Comparison of ENCODE assay signal across 14 mouse cellular contexts in the genomic region with DNA sequence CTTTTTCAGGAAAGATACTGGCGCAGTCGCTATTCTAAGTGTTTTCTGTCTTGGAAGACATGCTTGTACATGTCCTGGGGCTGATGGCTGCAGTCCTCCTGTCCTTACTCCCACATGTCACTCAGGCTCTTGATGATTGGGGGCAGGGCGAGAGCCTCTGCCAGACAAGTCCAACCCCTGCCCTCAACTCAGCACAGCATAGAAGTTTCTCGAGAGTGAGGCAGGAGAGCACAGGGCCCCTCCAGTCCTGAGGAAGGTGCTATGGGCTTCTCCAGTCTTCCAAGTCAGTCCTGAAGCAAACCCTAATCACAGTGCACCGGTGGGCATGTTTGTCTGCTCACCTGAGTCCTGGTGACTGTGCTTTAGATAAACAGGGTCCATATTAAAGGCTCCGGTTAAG. TPM values are rescaled to one million over a fixed set of nuclear protein-coding genes. Genes with fewer than 3 reads are reported as not detected.
DNase-seq lines count a peak whose midpoint lies in the region; ATAC-seq lines count a peak whose summit lies in the region.
"Had no signal": no experiment of that assay in that cellular context is flagged by ENCODE, and none has a peak within 500 bp of the region (broad histone marks: within the 10 kb centered on the region; RNA-seq: fewer than 3 reads in every experiment).

No protein-coding gene starts in this region.

- 20% methylated on average over 6 of the region's 6 CpGs for WGBS in heart, embryonic 15.5 days
- WGBS in midbrain, embryonic 11.5 days = 21% methylated on average over 6 of the region's 6 CpGs
- 27% methylated on average over 6 of the region's 6 CpGs for WGBS in midbrain, embryonic 14.5 days
- 25% methylated on average over 6 of the region's 6 CpGs for WGBS in hindbrain, embryonic 13.5 days
- 29% methylated on average over 6 of the region's 6 CpGs for WGBS in stomach, embryonic 16.5 days

- H3K27me3 ChIP-seq in heart, embryonic 15.5 days = no peaks in the 10 kb centered on the region
- H3K27me3 ChIP-seq in midbrain, embryonic 11.5 days (ENCODE audit: control insufficient read depth, insufficient read depth, low read length) = no peaks in the 10 kb centered on the region
- no peaks in the 10 kb centered on the region for H3K27me3 ChIP-seq in midbrain, embryonic 14.5 days (ENCODE audit: control insufficient read depth, insufficient read depth, low read length)
- H3K27me3 ChIP-seq in hindbrain, embryonic 13.5 days = no peaks in the 10 kb centered on the region
- no peaks in the 10 kb centered on the region for H3K27me3 ChIP-seq in stomach, embryonic 16.5 days (ENCODE audit: control insufficient read depth, insufficient read depth, low read length)

- no peak overlapping the region for H3K4me3 ChIP-seq in heart, embryonic 15.5 days
- no peak overlapping the region for H3K4me3 ChIP-seq in midbrain, embryonic 11.5 days (ENCODE audit: low read depth, low read length)
- H3K4me3 ChIP-seq in midbrain, embryonic 14.5 days (replicated peaks; ENCODE audit: low read depth, low read length) = no peak overlapping the region
- H3K4me3 ChIP-seq in hindbrain, embryonic 13.5 days = no peak overlapping the region
- H3K4me3 ChIP-seq in stomach, embryonic 16.5 days (replicated peaks; ENCODE audit: low read length) = no peak overlapping the region
- H3K4me3 ChIP-seq: layer of hippocampus, adult 2 months had no signal

- intact Hi-C loops in left cerebral cortex, postnatal 10 days (cut with DNase I) = no loop called here

- no peaks in the 10 kb centered on the region for H3K9me3 ChIP-seq in heart, embryonic 15.5 days (replicated peaks)
- no peaks in the 10 kb centered on the region for H3K9me3 ChIP-seq in midbrain, embryonic 11.5 days (ENCODE audit: control insufficient read depth, low read length)
- no peaks in the 10 kb centered on the region for H3K9me3 ChIP-seq in midbrain, embryonic 14.5 days (ENCODE audit: control insufficient read depth, low read length)
- no peaks in the 10 kb centered on the region for H3K9me3 ChIP-seq in hindbrain, embryonic 13.5 days
- no peaks in the 10 kb centered on the region for H3K9me3 ChIP-seq in stomach, embryonic 16.5 days (replicated peaks; ENCODE audit: control insufficient read depth, low read length)

- peak overlapping the region; percentile 27; the same call in 1 of the 2 replicates for H3K4me2 ChIP-seq in heart, embryonic 15.5 days
- H3K4me2 ChIP-seq in midbrain, embryonic 11.5 days = no peak overlapping the region
- H3K4me2 ChIP-seq in midbrain, embryonic 14.5 days (ENCODE audit: low read length) = no peak overlapping the region
- H3K4me2 ChIP-seq in hindbrain, embryonic 13.5 days = no peak overlapping the region
- H3K4me2 ChIP-seq in stomach, embryonic 16.5 days (ENCODE audit: low read depth, low read length) = peak overlapping the region; percentile 29

- ATAC-seq in heart, embryonic 15.5 days (replicated peaks; ENCODE audit: insufficient number of reproducible peaks, insufficient read depth, low FRiP score, low read depth) = peak; percentile 41; the same call in 1 of the 2 replicates
- peak; percentile 36 for ATAC-seq in midbrain, embryonic 11.5 days (ENCODE audit: low FRiP score)
- ATAC-seq in midbrain, embryonic 14.5 days (ENCODE audit: low FRiP score, low TSS enrichment) = no peak
- ATAC-seq in hindbrain, embryonic 13.5 days (ENCODE audit: low FRiP score) = 0 out of 2 replicates have a peak, but pooled peaks have one; percentile 22
- ATAC-seq in stomach, embryonic 16.5 days (ENCODE audit: insufficient read depth, low FRiP score) = peak; percentile 33
- no peak for ATAC-seq in monocyte, adult 5-6 weeks (replicated peaks; ENCODE audit: insufficient number of reproducible peaks, low FRiP score, low TSS enrichment, poor library complexity, severe bottlenecking)

- no peaks in the 10 kb centered on the region for H3K36me3 ChIP-seq in heart, embryonic 15.5 days
- no peaks in the 10 kb centered on the region for H3K36me3 ChIP-seq in midbrain, embryonic 11.5 days (ENCODE audit: control insufficient read depth, insufficient read depth, low read length)
- no peaks in the 10 kb centered on the region for H3K36me3 ChIP-seq in midbrain, embryonic 14.5 days (ENCODE audit: control insufficient read depth, insufficient read depth, low read length)
- H3K36me3 ChIP-seq in hindbrain, embryonic 13.5 days = no peaks in the 10 kb centered on the region
- H3K36me3 ChIP-seq in stomach, embryonic 16.5 days (ENCODE audit: control insufficient read depth, insufficient read depth, low read length) = no peaks in the 10 kb centered on the region

- peak overlapping the region; percentile 93 for H3K27ac ChIP-seq in heart, embryonic 15.5 days
- H3K27ac ChIP-seq in midbrain, embryonic 11.5 days (ENCODE audit: low read depth, low read length) = peak overlapping the region; percentile 67
- H3K27ac ChIP-seq in midbrain, embryonic 14.5 days (replicated peaks; ENCODE audit: low read depth, low read length) = no peak overlapping the region
- H3K27ac ChIP-seq in hindbrain, embryonic 13.5 days = no peak overlapping the region
- H3K27ac ChIP-seq in stomach, embryonic 16.5 days (ENCODE audit: low read length) = peak overlapping the region; percentile 80
- H3K27ac ChIP-seq: layer of hippocampus, adult 2 months had no signal

- H3K9ac ChIP-seq in heart, embryonic 15.5 days = peak overlapping the region; percentile 45
- H3K9ac ChIP-seq in midbrain, embryonic 11.5 days (ENCODE audit: low read length) = peak overlapping the region; percentile 25; the same call in 1 of the 2 replicates
- no peak overlapping the region for H3K9ac ChIP-seq in midbrain, embryonic 14.5 days (replicated peaks; ENCODE audit: low read length)
- no peak overlapping the region for H3K9ac ChIP-seq in hindbrain, embryonic 13.5 days
- H3K9ac ChIP-seq in stomach, embryonic 16.5 days (ENCODE audit: low read length) = peak overlapping the region; percentile 29

- DNase-seq in heart, postnatal 4 days = no peak
- DNase-seq in midbrain, embryonic 11.5 days (ENCODE audit: low spot score, missing footprints) = peak; percentile 89
- DNase-seq in midbrain, embryonic 14.5 days = no peak
- DNase-seq in left cerebral cortex, postnatal 10 days (ENCODE audit: extremely low spot score in 1 of 2, low spot score in 2 of 2) = no peak
- DNase-seq: adrenal gland, adult 8-10 months; cerebellum, postnatal 10 days; gastrocnemius, postnatal 10 days; right cerebral cortex, adult 18-20 months; thymus, postnatal 14 days had no signal

- peaks cover 86% of the 10 kb centered on the region for H3K4me1 ChIP-seq in heart, embryonic 15.5 days (replicated peaks)
- peaks cover 61% of the 10 kb centered on the region for H3K4me1 ChIP-seq in midbrain, embryonic 11.5 days (ENCODE audit: control insufficient read depth, insufficient read depth, low read length)
- H3K4me1 ChIP-seq in midbrain, embryonic 14.5 days (ENCODE audit: control insufficient read depth, insufficient read depth, low read length) = peaks cover 16% of the 10 kb centered on the region
- peaks cover 59% of the 10 kb centered on the region for H3K4me1 ChIP-seq in hindbrain, embryonic 13.5 days (replicated peaks)
- H3K4me1 ChIP-seq in stomach, embryonic 16.5 days (ENCODE audit: control insufficient read depth, insufficient read depth, low read length) = peaks cover 53% of the 10 kb centered on the region

RNA-seq across cellular contexts. Expression of gene Fignl1, which starts 20.0 kb away (rescaled TPM):
- 42.5 and 45.8 TPM in 2 replicates for polyA plus RNA-seq in heart, embryonic 15.5 days (2015; fragmentation: Nextera tagmentation; extraction: Ambion mirVana)
- total RNA-seq in heart, postnatal 4 days (2021) = 10 to 100 TPM; 18.7 to 19.9 TPM
- polyA plus RNA-seq in midbrain, embryonic 11.5 days (2014; fragmentation: Nextera tagmentation; extraction: Ambion mirVana) = 99.1 and 109 TPM in 2 replicates
- polyA plus RNA-seq in midbrain, embryonic 14.5 days (2014; fragmentation: Nextera tagmentation; extraction: Ambion mirVana) = 7.1 and 16.3 TPM in 2 replicates
- polyA plus RNA-seq in hindbrain, embryonic 13.5 days (2015; fragmentation: Nextera tagmentation; extraction: Ambion mirVana) = 15.4 and 15.5 TPM in 2 replicates
- polyA plus RNA-seq in stomach, embryonic 16.5 days (2015; fragmentation: Nextera tagmentation; extraction: Ambion mirVana) = 47.3 and 50.1 TPM in 2 replicates
- total RNA-seq in monocyte, adult 5-6 weeks (2017) = 1.8 to 4.7 TPM (median 4.7 TPM) in 3 replicates
- 1 to 10 TPM; 1.8 to 1.9 TPM for total RNA-seq in left cerebral cortex, postnatal 10 days (2021)

Comparison
In these comparisons a context has a peak if more than half of its experiments do, and no peak if none do; other contexts are left out.
1. ATAC-seq: peak in heart, embryonic 15.5 days (single experiment), midbrain, embryonic 11.5 days (single experiment), hindbrain, embryonic 13.5 days (single experiment) and stomach, embryonic 16.5 days (single experiment); none in midbrain, embryonic 14.5 days (single experiment) and monocyte, adult 5-6 weeks (single experiment).
2. H3K27ac ChIP-seq: peak in heart, embryonic 15.5 days (single experiment), midbrain, embryonic 11.5 days (single experiment) and stomach, embryonic 16.5 days (single experiment); none in midbrain, embryonic 14.5 days (single experiment) and hindbrain, embryonic 13.5 days (single experiment).
3. H3K9ac ChIP-seq: peak in heart, embryonic 15.5 days (single experiment), midbrain, embryonic 11.5 days (single experiment) and stomach, embryonic 16.5 days (single experiment); none in midbrain, embryonic 14.5 days (single experiment) and hindbrain, embryonic 13.5 days (single experiment).
4. H3K4me2 ChIP-seq: peak in heart, embryonic 15.5 days (single experiment) and stomach, embryonic 16.5 days (single experiment); none in midbrain, embryonic 11.5 days (single experiment), midbrain, embryonic 14.5 days (single experiment) and hindbrain, embryonic 13.5 days (single experiment).